ENCODE assay signal across 8 mouse cellular contexts in the genomic region with DNA sequence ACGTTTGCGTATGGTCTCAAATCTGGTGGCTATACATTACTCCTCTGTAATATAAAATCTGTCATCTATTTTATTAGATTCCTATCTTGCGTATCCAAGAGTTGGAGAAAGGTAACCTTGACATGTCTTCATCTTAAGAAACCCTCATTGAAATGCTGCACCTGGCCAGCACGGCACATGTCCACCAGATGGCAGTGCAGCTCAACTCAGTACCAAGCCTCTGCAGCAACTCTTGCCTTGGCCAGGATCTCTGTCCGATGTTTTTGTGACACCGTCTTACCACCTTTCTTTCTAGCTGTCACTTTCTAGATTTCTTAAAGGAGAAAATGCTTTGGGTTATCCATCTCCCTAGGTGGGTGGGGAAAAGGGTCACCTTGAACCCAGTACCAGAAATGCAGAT.
DNase-seq lines count a peak whose midpoint lies in the region; ATAC-seq and TF ChIP-seq lines count a peak whose summit lies in the region.

No protein-coding gene starts in this region.

- no peak overlapping the region for H3K4me2 ChIP-seq in forebrain, embryonic 12.5 days

- H3K27ac ChIP-seq in forebrain, embryonic 12.5 days: no peak overlapping the region
- H3K27ac ChIP-seq in layer of hippocampus, adult 2 months: no peak overlapping the region

- peak; percentile 80 for TF ChIP-seq CTCF in E14TG2a.4 (conservative IDR thresholded peaks at IDR 0.05; ENCODE audit: low read length)
- peak; percentile 99 for TF ChIP-seq CTCF in layer of hippocampus, adult 2 months (conservative IDR thresholded peaks at IDR 0.05)

- H3K4me3 ChIP-seq in E14TG2a.4 (replicated peaks; ENCODE audit: low read length): no peak overlapping the region
- H3K4me3 ChIP-seq in forebrain, embryonic 12.5 days (replicated peaks): no peak overlapping the region
- H3K4me3 ChIP-seq in layer of hippocampus, adult 2 months: no peak overlapping the region

- no peak overlapping the region for H3K9ac ChIP-seq in forebrain, embryonic 12.5 days

- peak; percentile 67; the same call in 1 of the 2 replicates for ATAC-seq in forebrain, embryonic 12.5 days (ENCODE audit: low FRiP score)
- ATAC-seq in hematopoietic stem cell, adult 5-6 weeks (replicated peaks in 1 of 2; ENCODE audit: insufficient read depth in 1 of 2, low FRiP score in 2 of 2, low TSS enrichment in 1 of 2, low read depth in 1 of 2, poor library complexity in 2 of 2, severe bottlenecking in 2 of 2): peak; percentile 91 to 95

- no peaks in the 10 kb centered on the region for H3K36me3 ChIP-seq in E14TG2a.4 (ENCODE audit: insufficient read depth, low read length)
- H3K36me3 ChIP-seq in forebrain, embryonic 12.5 days (replicated peaks): no peaks in the 10 kb centered on the region

- DNase-seq in brain, embryonic 18.5 days (ENCODE audit: low read depth, low spot score): peak; percentile 24
- peak; percentile 65 to 80 for DNase-seq in layer of hippocampus, adult 2 months (ENCODE audit: low spot score in 2 of 2)
- peak; percentile 80 for DNase-seq in lung, postnatal 14 days
- DNase-seq in retina, embryonic 14.5 days (ENCODE audit: low spot score): peak; percentile 88
- DNase-seq in thymus, postnatal 4 days: peak; percentile 85

- H3K27me3 ChIP-seq in E14TG2a.4 (ENCODE audit: insufficient read depth, low read length): no peaks in the 10 kb centered on the region
- no peaks in the 10 kb centered on the region for H3K27me3 ChIP-seq in forebrain, embryonic 12.5 days

- H3K4me1 ChIP-seq in E14TG2a.4 (replicated peaks; ENCODE audit: low read depth, low read length): no peaks in the 10 kb centered on the region
- H3K4me1 ChIP-seq in forebrain, embryonic 12.5 days: no peaks in the 10 kb centered on the region

- 33% methylated on average over 6 of the region's 6 CpGs for WGBS in forebrain, embryonic 12.5 days

- no peaks in the 10 kb centered on the region for H3K9me3 ChIP-seq in E14TG2a.4 (ENCODE audit: low read length)
- no peaks in the 10 kb centered on the region for H3K9me3 ChIP-seq in forebrain, embryonic 12.5 days

Comparison
In these comparisons a context has a peak if more than half of its experiments do, and no peak if none do; other contexts are left out.
1. DNase-seq: peak in every context shown above with its lines; median percentile 88 in retina, embryonic 14.5 days; 85 in thymus, postnatal 4 days; 80 in lung, postnatal 14 days; 72 in layer of hippocampus, adult 2 months; 24 in brain, embryonic 18.5 days.